Mouse (Mus musculus): ENCODE results near the gene Slc25a34. TPM values are rescaled to one million over a fixed set of nuclear protein-coding genes. Genes with fewer than 3 reads are reported as not detected.

Gene Slc25a34
- polyA plus RNA-seq, 1 experiment from 2014 or later: not detected

DNA sequence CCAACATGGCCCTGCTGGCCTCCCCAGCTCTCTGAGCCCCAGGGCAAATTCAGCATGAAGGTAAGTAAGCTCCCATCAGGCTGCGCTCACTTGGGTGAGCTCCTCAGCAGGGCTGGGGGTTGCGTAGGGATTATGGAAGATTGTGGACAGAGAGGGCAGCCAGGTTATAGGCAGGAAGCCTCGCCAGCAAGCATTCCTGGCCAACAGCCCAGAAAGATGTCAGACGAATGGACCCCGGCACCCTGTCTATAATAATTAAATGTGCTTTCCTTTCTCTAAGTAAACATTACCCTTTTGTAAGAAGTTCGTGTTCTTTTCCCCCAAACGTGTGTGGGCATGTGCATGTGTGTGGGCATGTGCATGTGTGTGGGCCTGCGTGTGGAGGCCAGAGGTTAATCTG, 19.1 kb downstream of the Slc25a34 start:
- H3K4me1 ChIP-seq (ENCODE audit: control insufficient read depth, insufficient read depth, low read length): peaks cover 16% of the 10 kb centered on the region; the same call in 1 of the 2 replicates
- H3K9me3 ChIP-seq (ENCODE audit: control insufficient read depth, low read depth, low read length): no peaks in the 10 kb centered on the region
- no peaks in the 10 kb centered on the region for H3K36me3 ChIP-seq (ENCODE audit: control insufficient read depth, insufficient read depth, low read length)
- no peak overlapping the region for H3K9ac ChIP-seq (replicated peaks; ENCODE audit: low read depth, low read length)
- no peak overlapping the region for H3K4me2 ChIP-seq (replicated peaks; ENCODE audit: low read depth, low read length)
- ATAC-seq (ENCODE audit: insufficient number of reproducible peaks, insufficient read depth, low FRiP score, low read depth): no peak
- no peak overlapping the region for H3K4me3 ChIP-seq (ENCODE audit: low read depth, low read length)
- no peaks in the 10 kb centered on the region for H3K27me3 ChIP-seq (ENCODE audit: control insufficient read depth, insufficient read depth, low read length)
- WGBS: 17% methylated on average over 8 of the region's 8 CpGs
- H3K27ac ChIP-seq (ENCODE audit: low read length): peak overlapping the region; percentile 76

DNA sequence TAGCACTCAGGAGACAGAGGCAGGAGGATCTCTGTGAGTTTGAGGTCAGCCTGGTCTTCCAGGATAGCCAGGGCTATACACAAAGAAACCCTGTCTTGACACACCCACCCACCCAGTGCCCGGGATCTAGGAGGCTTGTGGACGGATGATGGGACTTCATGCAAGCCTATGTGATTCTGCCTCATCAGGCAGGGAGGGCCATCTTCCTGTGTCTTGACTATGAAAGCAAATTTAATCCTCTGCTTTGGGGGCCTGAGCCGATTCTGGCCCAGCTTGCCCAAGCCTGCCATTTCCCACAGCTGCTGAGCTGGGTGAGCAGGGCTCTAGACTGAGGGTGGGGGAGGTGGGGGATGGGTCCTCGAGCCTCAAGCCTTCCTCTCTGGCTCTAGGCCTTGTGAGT, 19.7 kb downstream of the Slc25a34 start:
- 48% methylated on average over 4 of the region's 4 CpGs for WGBS
- ATAC-seq (ENCODE audit: insufficient number of reproducible peaks, insufficient read depth, low FRiP score, low read depth): 0 out of 2 replicates have a peak, but pooled peaks have one; percentile 16
- Histone ChIP-seq H3K9me3 (ENCODE audit: control insufficient read depth, low read depth, low read length) (no peaks in the 10 kb centered on the region), H3K27me3 (ENCODE audit: control insufficient read depth, insufficient read depth, low read length) (no peaks in the 10 kb centered on the region), H3K4me2 (replicated peaks; ENCODE audit: low read depth, low read length) (no peak overlapping the region), H3K36me3 (ENCODE audit: control insufficient read depth, insufficient read depth, low read length) (no peaks in the 10 kb centered on the region), H3K9ac (replicated peaks; ENCODE audit: low read depth, low read length) (no peak overlapping the region), H3K4me3 (ENCODE audit: low read depth, low read length) (no peak overlapping the region), H3K4me1 (ENCODE audit: control insufficient read depth, insufficient read depth, low read length) (peaks cover 16% of the 10 kb centered on the region; the same call in 1 of the 2 replicates), H3K27ac (ENCODE audit: low read length) (peak overlapping the region; percentile 76; the same call in 1 of the 2 replicates)

DNA sequence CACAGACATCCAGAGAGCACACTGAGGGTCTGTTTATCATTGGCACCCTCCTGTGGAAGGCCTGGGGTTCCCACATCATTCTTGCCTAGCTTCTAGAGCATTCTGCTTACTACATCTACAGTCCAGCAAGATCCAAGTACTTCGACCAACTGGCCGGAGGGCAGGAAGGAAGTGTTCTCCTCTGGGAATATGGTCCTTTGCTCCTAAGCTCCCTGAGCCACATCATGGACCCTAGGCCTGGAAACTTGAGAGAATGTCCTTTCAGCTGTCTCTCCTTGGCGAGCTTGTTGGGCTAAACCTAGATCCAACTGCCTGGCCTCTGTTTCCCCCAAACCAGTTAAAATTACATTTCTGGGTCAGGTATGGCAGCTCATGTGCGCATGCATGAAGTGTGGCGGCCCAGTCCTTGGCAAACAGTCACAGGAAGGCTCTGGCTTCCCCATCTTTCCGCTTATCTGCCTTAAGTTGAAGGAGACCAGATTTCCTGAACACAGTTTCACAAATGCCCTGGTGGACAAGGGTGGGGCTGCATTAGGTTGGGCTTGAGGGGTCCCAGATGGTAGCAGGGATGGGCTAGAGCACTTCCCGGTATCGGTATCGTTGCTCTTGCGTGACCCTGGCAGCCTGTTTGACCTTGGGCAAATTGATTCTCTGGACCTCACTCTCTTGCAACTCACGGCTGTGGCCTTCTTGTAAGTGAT, 20.9 kb downstream of the Slc25a34 start:
- H3K4me3 ChIP-seq (ENCODE audit: low read depth, low read length): no peak overlapping the region
- no peak overlapping the region for H3K4me2 ChIP-seq (replicated peaks; ENCODE audit: low read depth, low read length)
- no peak overlapping the region for H3K9ac ChIP-seq (replicated peaks; ENCODE audit: low read depth, low read length)
- no peak overlapping the region for H3K27ac ChIP-seq (ENCODE audit: low read length)
- no peaks in the 10 kb centered on the region for H3K27me3 ChIP-seq (ENCODE audit: control insufficient read depth, insufficient read depth, low read length)
- no peak for ATAC-seq (ENCODE audit: insufficient number of reproducible peaks, insufficient read depth, low FRiP score, low read depth)
- H3K9me3 ChIP-seq (ENCODE audit: control insufficient read depth, low read depth, low read length): no peaks in the 10 kb centered on the region
- 67% methylated on average over 11 of the region's 11 CpGs for WGBS
- peaks cover 19% of the 10 kb centered on the region; the same call in 1 of the 2 replicates for H3K4me1 ChIP-seq (ENCODE audit: control insufficient read depth, insufficient read depth, low read length)
- H3K36me3 ChIP-seq (ENCODE audit: control insufficient read depth, insufficient read depth, low read length): no peaks in the 10 kb centered on the region

DNA sequence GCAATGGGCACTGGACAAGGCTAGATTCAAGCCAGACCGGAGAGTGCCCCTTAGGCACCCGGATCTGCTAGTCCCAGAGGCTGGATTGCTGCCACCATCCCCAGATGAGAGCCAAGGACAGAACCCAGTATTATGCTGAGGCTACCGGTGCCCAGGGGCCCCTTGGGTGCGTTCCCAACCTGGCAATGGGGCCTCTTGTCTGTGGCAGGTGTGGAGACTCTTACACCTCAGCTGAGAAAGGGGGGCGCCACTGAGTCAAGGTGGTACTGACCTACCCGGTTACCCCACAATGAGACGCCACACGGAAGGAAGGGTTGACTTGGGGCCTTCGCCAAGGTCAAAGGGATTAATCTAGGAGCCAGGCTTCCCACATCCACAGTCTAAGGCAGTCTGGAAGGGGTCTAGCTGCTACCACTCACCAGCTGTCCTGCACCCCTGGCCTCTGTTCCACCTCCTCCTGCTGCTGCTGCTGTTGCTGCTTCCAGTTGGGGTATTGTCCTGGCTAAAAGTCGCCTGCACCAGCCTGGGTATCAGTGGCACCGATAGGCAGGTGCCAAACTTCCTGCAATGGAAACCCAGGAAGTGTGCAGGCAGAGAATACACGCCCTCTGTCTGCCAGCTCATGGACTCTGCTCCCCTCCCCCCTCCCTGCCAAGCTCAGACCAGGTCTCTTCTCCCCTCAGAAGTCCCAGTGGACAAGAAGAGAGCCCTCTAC, 22.3 kb downstream of the Slc25a34 start:
- Histone ChIP-seq H3K27ac (ENCODE audit: low read length) (no peak overlapping the region), H3K9me3 (ENCODE audit: control insufficient read depth, low read depth, low read length) (no peaks in the 10 kb centered on the region), H3K9ac (replicated peaks; ENCODE audit: low read depth, low read length) (no peak overlapping the region), H3K4me3 (ENCODE audit: low read depth, low read length) (no peak overlapping the region), H3K27me3 (ENCODE audit: control insufficient read depth, insufficient read depth, low read length) (no peaks in the 10 kb centered on the region), H3K36me3 (ENCODE audit: control insufficient read depth, insufficient read depth, low read length) (no peaks in the 10 kb centered on the region), H3K4me2 (replicated peaks; ENCODE audit: low read depth, low read length) (no peak overlapping the region), H3K4me1 (ENCODE audit: control insufficient read depth, insufficient read depth, low read length) (peaks cover 19% of the 10 kb centered on the region; the same call in 1 of the 2 replicates)
- no peak for ATAC-seq (ENCODE audit: insufficient number of reproducible peaks, insufficient read depth, low FRiP score, low read depth)
- 73% methylated on average over 12 of the region's 12 CpGs for WGBS

DNA sequence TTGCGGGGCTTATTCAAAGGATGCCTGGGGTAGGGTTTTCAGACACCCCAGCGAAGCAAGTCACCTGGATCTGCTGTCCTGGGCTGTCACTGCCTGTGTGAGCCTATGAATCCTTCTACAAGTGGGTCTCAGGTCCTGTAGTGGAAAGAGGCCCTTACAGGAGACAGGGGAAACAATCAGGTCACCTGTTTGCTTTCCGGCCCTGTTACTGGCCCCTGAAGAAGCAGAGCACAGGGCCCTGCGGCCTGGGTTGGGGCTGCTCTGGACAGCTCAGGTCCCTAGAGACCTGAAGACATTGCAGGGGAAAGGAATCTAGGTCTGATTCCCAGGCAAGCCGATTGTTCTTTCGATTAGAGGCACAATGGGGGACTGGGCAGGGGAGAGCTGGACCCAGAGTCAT, 23.3 kb downstream of the Slc25a34 start:
- no peaks in the 10 kb centered on the region for H3K27me3 ChIP-seq (ENCODE audit: control insufficient read depth, insufficient read depth, low read length)
- no peaks in the 10 kb centered on the region for H3K9me3 ChIP-seq (ENCODE audit: control insufficient read depth, low read depth, low read length)
- peak overlapping the region; percentile 90 for H3K27ac ChIP-seq (ENCODE audit: low read length)
- H3K9ac ChIP-seq (replicated peaks; ENCODE audit: low read depth, low read length): no peak overlapping the region
- peak overlapping the region; percentile 79; the same call in 1 of the 2 replicates for H3K4me3 ChIP-seq (ENCODE audit: low read depth, low read length)
- ATAC-seq (ENCODE audit: insufficient number of reproducible peaks, insufficient read depth, low FRiP score, low read depth): no peak
- H3K36me3 ChIP-seq (ENCODE audit: control insufficient read depth, insufficient read depth, low read length): peaks cover 5% of the 10 kb centered on the region; the same call in 1 of the 2 replicates
- no peak overlapping the region for H3K4me2 ChIP-seq (replicated peaks; ENCODE audit: low read depth, low read length)
- peaks cover 24% of the 10 kb centered on the region; the same call in 1 of the 2 replicates for H3K4me1 ChIP-seq (ENCODE audit: control insufficient read depth, insufficient read depth, low read length)
- 38% methylated on average over 6 of the region's 6 CpGs for WGBS

DNA sequence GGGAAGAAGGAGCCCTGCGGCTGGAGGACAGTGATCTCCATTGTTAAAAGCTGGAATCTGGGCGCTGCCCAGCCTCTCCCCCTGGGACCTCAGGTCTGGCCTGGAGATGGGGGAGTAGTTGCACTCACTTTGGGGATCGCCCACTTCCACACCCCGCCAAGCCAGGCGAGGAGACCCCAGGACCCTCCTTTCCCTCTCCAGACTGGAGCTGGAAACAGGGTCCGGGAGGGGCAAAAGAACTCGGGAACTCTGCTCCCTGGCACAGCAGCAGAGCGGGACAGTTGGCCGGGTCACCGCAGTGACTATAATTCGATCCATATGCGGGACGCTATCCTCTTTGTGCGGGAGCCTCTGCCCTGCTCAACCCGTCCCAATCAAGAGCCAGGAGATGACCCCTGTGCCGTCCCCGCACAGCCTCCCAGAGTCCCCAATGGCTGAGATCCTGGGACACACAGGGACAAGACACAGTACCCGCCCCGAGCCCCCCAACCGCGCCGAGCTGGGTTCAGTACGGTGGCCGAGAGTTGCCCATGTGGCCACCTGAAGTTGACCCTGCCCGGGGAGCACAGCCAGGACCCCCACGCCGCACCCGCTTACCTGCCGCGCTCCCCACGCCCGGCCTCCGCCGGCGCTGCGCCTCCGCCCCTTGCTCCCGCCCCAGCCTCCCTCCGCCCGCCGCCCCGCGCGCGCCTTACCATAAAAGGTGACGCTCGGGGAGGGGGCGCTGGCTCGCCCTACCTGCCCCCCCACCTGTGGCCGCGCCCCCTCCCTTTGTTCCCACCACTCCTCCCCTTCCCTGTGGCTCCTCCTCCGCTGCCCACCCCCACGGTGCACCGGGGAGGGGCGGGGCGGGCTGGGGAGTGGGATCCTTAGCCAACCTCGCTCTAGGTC, 24.1 kb downstream of the Slc25a34 start:
- peaks cover 24% of the 10 kb centered on the region; the same call in 1 of the 2 replicates for H3K4me1 ChIP-seq (ENCODE audit: control insufficient read depth, insufficient read depth, low read length)
- H3K27me3 ChIP-seq (ENCODE audit: control insufficient read depth, insufficient read depth, low read length): no peaks in the 10 kb centered on the region
- H3K27ac ChIP-seq (ENCODE audit: low read length): peak overlapping the region; percentile 90
- ATAC-seq (ENCODE audit: insufficient number of reproducible peaks, insufficient read depth, low FRiP score, low read depth): peak; percentile 29; the same call in 1 of the 2 replicates
- WGBS: 1% methylated on average over 52 of the region's 57 CpGs
- H3K9ac ChIP-seq (replicated peaks; ENCODE audit: low read depth, low read length): peak overlapping the region; percentile 82
- peak overlapping the region; percentile 79 for H3K4me3 ChIP-seq (ENCODE audit: low read depth, low read length)
- H3K9me3 ChIP-seq (ENCODE audit: control insufficient read depth, low read depth, low read length): no peaks in the 10 kb centered on the region
- H3K4me2 ChIP-seq (replicated peaks; ENCODE audit: low read depth, low read length): peak overlapping the region; percentile 84
- H3K36me3 ChIP-seq (ENCODE audit: control insufficient read depth, insufficient read depth, low read length): peaks cover 14% of the 10 kb centered on the region

DNA sequence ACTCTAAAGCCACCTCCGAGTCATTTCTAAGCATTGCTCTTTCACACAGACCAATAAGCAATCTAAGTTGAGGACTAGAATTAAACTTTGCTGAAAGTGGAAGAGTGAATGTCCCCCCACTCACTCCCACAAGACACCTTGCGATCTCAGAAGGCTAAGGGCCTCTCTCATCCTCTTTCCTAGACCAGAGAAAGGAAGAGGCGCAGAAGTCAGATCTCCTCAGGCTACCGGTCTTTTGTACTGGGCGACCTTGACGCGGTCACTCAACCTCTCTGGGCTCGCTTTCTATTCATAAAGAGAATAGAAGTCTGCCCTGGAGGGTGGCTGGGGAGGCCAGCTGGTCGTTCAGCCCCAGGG, 24.7 kb downstream of the Slc25a34 start:
- H3K4me2 ChIP-seq (replicated peaks; ENCODE audit: low read depth, low read length): peak overlapping the region; percentile 84
- ATAC-seq (ENCODE audit: insufficient number of reproducible peaks, insufficient read depth, low FRiP score, low read depth): no peak
- H3K9me3 ChIP-seq (ENCODE audit: control insufficient read depth, low read depth, low read length): no peaks in the 10 kb centered on the region
- H3K9ac ChIP-seq (replicated peaks; ENCODE audit: low read depth, low read length): peak overlapping the region; percentile 82
- peak overlapping the region; percentile 90 for H3K27ac ChIP-seq (ENCODE audit: low read length)
- no peaks in the 10 kb centered on the region for H3K27me3 ChIP-seq (ENCODE audit: control insufficient read depth, insufficient read depth, low read length)
- under 1% methylated on average over 9 of the region's 9 CpGs for WGBS
- H3K4me3 ChIP-seq (ENCODE audit: low read depth, low read length): peak overlapping the region; percentile 79
- H3K4me1 ChIP-seq (ENCODE audit: control insufficient read depth, insufficient read depth, low read length): peaks cover 18% of the 10 kb centered on the region; the same call in 1 of the 2 replicates
- H3K36me3 ChIP-seq (ENCODE audit: control insufficient read depth, insufficient read depth, low read length): peaks cover 20% of the 10 kb centered on the region
